Mouse (Mus musculus): ENCODE data around the gene Smad6.

DNA sequence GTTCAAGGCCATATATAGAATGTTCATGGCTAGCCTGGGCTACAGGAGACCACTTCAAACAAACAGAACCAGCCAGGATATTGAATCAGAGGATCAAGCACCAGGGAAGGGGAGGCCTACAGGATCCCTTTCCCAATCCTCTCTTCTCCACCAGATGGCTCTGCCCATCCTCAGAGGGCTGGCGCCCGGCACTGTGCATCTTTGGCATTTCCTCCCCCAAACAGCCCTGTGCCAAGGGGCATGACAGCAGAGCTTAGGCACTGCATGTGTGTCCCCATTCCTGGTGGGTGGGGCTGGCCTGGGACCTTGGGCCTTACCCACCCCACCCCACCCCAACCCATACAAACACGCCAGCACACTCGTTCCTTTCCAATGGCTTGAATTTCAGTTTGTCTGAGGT, 24.4 kb downstream of the Smad6 start:
- TF ChIP-seq POLR2A (IDR thresholded peaks at IDR 0.05; ENCODE audit: extremely low read depth, insufficient read depth, low read length) (no peak), CTCF (IDR thresholded peaks at IDR 0.05; ENCODE audit: low read depth, low read length) (peak; percentile 33; the same call in 1 of the 2 replicates)
